Mouse (Mus musculus): Measurements from ENCODE around the gene Igf2. TPM values are rescaled to one million over a fixed set of nuclear protein-coding genes. Genes with fewer than 3 reads are reported as not detected.

Gene Igf2
- polyA plus RNA-seq, 1 experiment = 5.5 TPM

DNA sequence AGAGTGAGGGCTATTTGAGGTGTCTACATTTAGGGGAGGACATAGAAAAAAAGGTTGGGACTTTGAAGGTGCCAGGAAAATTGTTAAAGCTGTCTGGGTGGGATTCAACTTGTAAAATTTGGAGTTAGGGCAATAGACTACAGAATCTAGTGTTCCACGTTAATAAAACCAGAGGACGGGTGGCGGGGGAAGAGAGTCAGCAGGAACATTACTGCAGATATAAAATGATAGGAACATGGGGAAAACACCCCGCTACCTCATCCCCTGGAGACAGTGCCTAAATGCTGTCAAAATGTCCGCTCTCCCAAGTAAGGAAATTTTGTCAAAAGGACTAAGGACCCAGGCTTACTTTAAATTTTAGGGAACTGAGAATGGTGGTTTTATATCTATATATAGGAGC, 3.5 kb downstream of the Igf2 start:
- H3K36me3 ChIP-seq (ENCODE audit: control insufficient read depth, insufficient read depth) = no peaks in the 10 kb centered on the region
- no peak overlapping the region for H3K4me3 ChIP-seq (ENCODE audit: insufficient read depth, poor library complexity, severe bottlenecking)
- TF ChIP-seq CTCF (IDR thresholded peaks at IDR 0.05; ENCODE audit: control insufficient read depth, insufficient read depth, insufficient read length) (no peak), MYOG (IDR thresholded peaks at IDR 0.05; ENCODE audit: control insufficient read depth, extremely low read depth, insufficient read length) (no peak), CEBPB (IDR thresholded peaks at IDR 0.05; ENCODE audit: low read depth) (no peak), USF1 (IDR thresholded peaks at IDR 0.05; ENCODE audit: low read depth) (no peak), MAX (IDR thresholded peaks at IDR 0.05) (no peak)
- H3K79me2 ChIP-seq (ENCODE audit: control insufficient read depth, insufficient read depth) = no peaks in the 10 kb centered on the region
- H3K27me3 ChIP-seq (ENCODE audit: control insufficient read depth, insufficient read depth, insufficient read length) = peaks cover 26% of the 10 kb centered on the region
- no peak overlapping the region for H3ac ChIP-seq (ENCODE audit: control insufficient read depth, insufficient read length, low read depth)
- no peaks in the 10 kb centered on the region for H3K79me3 ChIP-seq (ENCODE audit: low read depth)

DNA sequence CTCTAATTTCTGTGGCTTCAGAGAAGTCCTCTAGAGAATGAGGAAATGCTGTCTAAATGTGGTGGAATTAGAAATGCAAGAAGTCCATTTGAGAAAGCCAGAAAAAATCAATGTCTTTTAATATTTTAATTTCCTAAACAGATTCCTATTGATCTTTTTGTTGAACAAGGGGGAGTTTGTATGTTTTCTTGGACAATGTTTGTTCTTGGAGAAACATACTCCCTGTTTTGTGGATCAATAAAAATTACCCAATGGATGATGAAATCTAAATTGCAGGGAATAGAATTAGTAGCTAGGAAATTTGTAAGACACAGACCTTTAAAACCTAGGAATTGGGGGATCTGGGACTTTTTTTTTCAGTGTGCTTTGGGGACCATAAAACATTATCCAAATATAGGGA, 4.8 kb downstream of the Igf2 start:
- no peak overlapping the region for H3K4me3 ChIP-seq (ENCODE audit: insufficient read depth, poor library complexity, severe bottlenecking)
- no peaks in the 10 kb centered on the region for H3K79me2 ChIP-seq (ENCODE audit: control insufficient read depth, insufficient read depth)
- peaks cover 26% of the 10 kb centered on the region for H3K27me3 ChIP-seq (ENCODE audit: control insufficient read depth, insufficient read depth, insufficient read length)
- no peaks in the 10 kb centered on the region for H3K36me3 ChIP-seq (ENCODE audit: control insufficient read depth, insufficient read depth)
- H3K79me3 ChIP-seq (ENCODE audit: low read depth) = no peaks in the 10 kb centered on the region
- TF ChIP-seq CEBPB (IDR thresholded peaks at IDR 0.05; ENCODE audit: low read depth) (no peak), CTCF (IDR thresholded peaks at IDR 0.05; ENCODE audit: control insufficient read depth, insufficient read depth, insufficient read length) (no peak), USF1 (IDR thresholded peaks at IDR 0.05; ENCODE audit: low read depth) (no peak), MYOG (IDR thresholded peaks at IDR 0.05; ENCODE audit: control insufficient read depth, extremely low read depth, insufficient read length) (no peak), MAX (IDR thresholded peaks at IDR 0.05) (no peak), MYOD1 (IDR thresholded peaks at IDR 0.05; ENCODE audit: control insufficient read depth, insufficient read length, low read depth) (no peak), FOSL1 (IDR thresholded peaks at IDR 0.05; ENCODE audit: insufficient read depth, low read length, poor library complexity, severe bottlenecking) (no peak)
- no peak overlapping the region for H3ac ChIP-seq (ENCODE audit: control insufficient read depth, insufficient read length, low read depth)

DNA sequence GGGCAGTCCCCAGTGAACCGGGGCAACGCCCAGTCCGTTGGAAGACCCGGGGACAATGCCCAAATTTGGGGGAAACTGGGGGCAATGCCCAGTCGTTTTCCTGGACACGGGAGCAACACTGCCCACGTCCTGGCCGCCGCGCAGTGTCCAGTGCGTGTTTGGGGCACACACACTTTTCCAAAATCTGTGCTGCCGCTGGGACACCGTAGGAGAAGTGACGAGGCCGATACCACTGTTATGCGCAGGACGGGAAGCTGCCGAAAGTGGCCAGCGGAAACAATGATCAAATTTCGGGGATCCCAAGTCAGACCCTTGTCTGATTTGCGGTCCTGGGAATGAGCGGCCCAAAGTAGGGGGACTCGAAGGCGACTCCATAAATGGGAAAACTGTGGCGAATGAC, 5.6 kb downstream of the Igf2 start:
- H3K27me3 ChIP-seq (ENCODE audit: control insufficient read depth, insufficient read depth, insufficient read length) = peaks cover 26% of the 10 kb centered on the region

DNA sequence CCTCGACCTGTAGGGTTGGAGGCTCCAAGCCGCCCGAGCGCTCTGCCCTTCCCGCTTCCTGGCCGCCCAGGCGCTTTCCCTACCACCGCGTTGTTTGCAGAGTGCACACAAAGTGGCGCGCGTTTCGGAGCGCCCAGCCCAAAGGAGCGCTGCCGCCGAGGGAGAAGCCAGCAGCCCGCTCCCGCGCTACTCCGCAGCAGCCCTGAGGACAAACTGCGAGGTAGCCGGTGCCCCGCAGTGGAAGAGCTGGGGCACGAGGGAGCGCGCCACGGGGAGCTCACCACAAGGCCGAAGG, 6.0 kb downstream of the Igf2 start:
- H3ac ChIP-seq (ENCODE audit: control insufficient read depth, insufficient read length, low read depth) = no peak overlapping the region
- no peaks in the 10 kb centered on the region for H3K79me3 ChIP-seq (ENCODE audit: low read depth)
- no peaks in the 10 kb centered on the region for H3K36me3 ChIP-seq (ENCODE audit: control insufficient read depth, insufficient read depth)
- TF ChIP-seq CTCF (IDR thresholded peaks at IDR 0.05; ENCODE audit: control insufficient read depth, insufficient read depth, insufficient read length) (no peak), MYOD1 (IDR thresholded peaks at IDR 0.05; ENCODE audit: control insufficient read depth, insufficient read length, low read depth) (no peak), FOSL1 (IDR thresholded peaks at IDR 0.05; ENCODE audit: insufficient read depth, low read length, poor library complexity, severe bottlenecking) (no peak), MYOG (IDR thresholded peaks at IDR 0.05; ENCODE audit: control insufficient read depth, extremely low read depth, insufficient read length) (no peak), USF1 (IDR thresholded peaks at IDR 0.05; ENCODE audit: low read depth) (no peak), CEBPB (IDR thresholded peaks at IDR 0.05; ENCODE audit: low read depth) (no peak)
- H3K27me3 ChIP-seq (ENCODE audit: control insufficient read depth, insufficient read depth, insufficient read length) = peaks cover 26% of the 10 kb centered on the region
- no peak overlapping the region for H3K4me3 ChIP-seq (ENCODE audit: insufficient read depth, poor library complexity, severe bottlenecking)
- no peaks in the 10 kb centered on the region for H3K79me2 ChIP-seq (ENCODE audit: control insufficient read depth, insufficient read depth)

More for the DNA sequence above, 5.6 kb downstream of the Igf2 start:
- H3ac ChIP-seq (ENCODE audit: control insufficient read depth, insufficient read length, low read depth) = no peak overlapping the region
- no peak for TF ChIP-seq USF1 (IDR thresholded peaks at IDR 0.05; ENCODE audit: low read depth)
- no peak for TF ChIP-seq MAX (IDR thresholded peaks at IDR 0.05)
- TF ChIP-seq FOSL1 (IDR thresholded peaks at IDR 0.05; ENCODE audit: insufficient read depth, low read length, poor library complexity, severe bottlenecking) = no peak
- no peak for TF ChIP-seq MYOD1 (IDR thresholded peaks at IDR 0.05; ENCODE audit: control insufficient read depth, insufficient read length, low read depth)
- TF ChIP-seq CEBPB (IDR thresholded peaks at IDR 0.05; ENCODE audit: low read depth) = no peak
- TF ChIP-seq MYOG (IDR thresholded peaks at IDR 0.05; ENCODE audit: control insufficient read depth, extremely low read depth, insufficient read length) = no peak
- no peak for TF ChIP-seq CTCF (IDR thresholded peaks at IDR 0.05; ENCODE audit: control insufficient read depth, insufficient read depth, insufficient read length)
- H3K79me2 ChIP-seq (ENCODE audit: control insufficient read depth, insufficient read depth) = no peaks in the 10 kb centered on the region
- no peak overlapping the region for H3K4me3 ChIP-seq (ENCODE audit: insufficient read depth, poor library complexity, severe bottlenecking)
- H3K36me3 ChIP-seq (ENCODE audit: control insufficient read depth, insufficient read depth) = no peaks in the 10 kb centered on the region
- no peaks in the 10 kb centered on the region for H3K79me3 ChIP-seq (ENCODE audit: low read depth)

DNA sequence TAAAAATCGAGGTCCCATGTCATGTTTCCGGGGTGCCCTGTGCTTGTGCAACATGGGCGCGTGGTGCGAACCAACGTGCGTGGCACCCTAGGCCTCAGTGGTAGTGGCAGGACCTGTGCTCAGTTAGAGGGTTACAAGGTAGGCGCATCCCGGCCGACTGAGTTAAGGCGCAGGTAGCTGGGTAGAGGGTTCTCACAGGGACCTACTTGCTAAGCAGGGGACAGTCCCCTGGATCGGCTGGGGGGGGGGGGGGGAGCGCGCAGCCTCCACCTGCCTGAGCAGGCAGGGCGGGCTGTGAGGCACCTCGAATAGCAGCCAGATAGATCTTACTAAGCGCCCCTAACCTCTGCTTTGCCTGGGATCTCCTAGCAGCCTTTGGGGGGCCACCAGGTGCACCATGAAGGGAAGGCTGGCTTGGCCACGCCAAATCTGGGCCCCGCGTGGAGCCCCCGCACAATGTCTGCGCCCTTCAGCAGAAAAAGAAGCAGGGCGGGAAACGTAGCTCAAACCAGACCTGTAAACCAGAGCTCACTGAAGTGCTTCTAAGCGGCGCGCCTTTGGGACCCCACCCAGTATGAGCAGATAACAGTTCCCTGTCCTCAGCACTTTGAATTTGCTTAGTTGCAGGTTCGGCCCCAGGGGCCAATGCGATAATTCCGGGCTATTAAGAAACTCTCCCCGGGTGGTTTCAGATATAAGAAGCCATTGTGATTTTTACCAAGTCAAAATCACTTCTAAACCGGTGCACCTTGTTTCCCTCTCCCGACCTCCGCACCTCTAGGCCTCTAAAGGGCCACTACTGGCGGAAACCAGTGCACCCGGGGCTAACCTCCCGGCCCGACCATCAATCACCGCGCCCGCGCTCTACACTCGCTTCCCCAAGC, 6.6 kb downstream of the Igf2 start:
- peaks cover 26% of the 10 kb centered on the region for H3K27me3 ChIP-seq (ENCODE audit: control insufficient read depth, insufficient read depth, insufficient read length)

More for the DNA sequence above, 6.6 kb downstream of the Igf2 start:
- TF ChIP-seq FOSL1 (IDR thresholded peaks at IDR 0.05; ENCODE audit: insufficient read depth, low read length, poor library complexity, severe bottlenecking) = no peak
- TF ChIP-seq MYOG (IDR thresholded peaks at IDR 0.05; ENCODE audit: control insufficient read depth, extremely low read depth, insufficient read length) = no peak
- no peak for TF ChIP-seq CTCF (IDR thresholded peaks at IDR 0.05; ENCODE audit: control insufficient read depth, insufficient read depth, insufficient read length)
- TF ChIP-seq MAX (IDR thresholded peaks at IDR 0.05) = no peak
- TF ChIP-seq USF1 (IDR thresholded peaks at IDR 0.05; ENCODE audit: low read depth) = no peak
- TF ChIP-seq MYOD1 (IDR thresholded peaks at IDR 0.05; ENCODE audit: control insufficient read depth, insufficient read length, low read depth) = no peak
- no peak for TF ChIP-seq CEBPB (IDR thresholded peaks at IDR 0.05; ENCODE audit: low read depth)
- Histone ChIP-seq H3K79me3 (ENCODE audit: low read depth) (no peaks in the 10 kb centered on the region), H3ac (ENCODE audit: control insufficient read depth, insufficient read length, low read depth) (no peak overlapping the region), H3K79me2 (ENCODE audit: control insufficient read depth, insufficient read depth) (no peaks in the 10 kb centered on the region), H3K4me3 (ENCODE audit: insufficient read depth, poor library complexity, severe bottlenecking) (no peak overlapping the region), H3K36me3 (ENCODE audit: control insufficient read depth, insufficient read depth) (no peaks in the 10 kb centered on the region)

Measured in C2C12 (cell line).